8 mouse cellular contexts compared by ENCODE assay signal in the genomic region with DNA sequence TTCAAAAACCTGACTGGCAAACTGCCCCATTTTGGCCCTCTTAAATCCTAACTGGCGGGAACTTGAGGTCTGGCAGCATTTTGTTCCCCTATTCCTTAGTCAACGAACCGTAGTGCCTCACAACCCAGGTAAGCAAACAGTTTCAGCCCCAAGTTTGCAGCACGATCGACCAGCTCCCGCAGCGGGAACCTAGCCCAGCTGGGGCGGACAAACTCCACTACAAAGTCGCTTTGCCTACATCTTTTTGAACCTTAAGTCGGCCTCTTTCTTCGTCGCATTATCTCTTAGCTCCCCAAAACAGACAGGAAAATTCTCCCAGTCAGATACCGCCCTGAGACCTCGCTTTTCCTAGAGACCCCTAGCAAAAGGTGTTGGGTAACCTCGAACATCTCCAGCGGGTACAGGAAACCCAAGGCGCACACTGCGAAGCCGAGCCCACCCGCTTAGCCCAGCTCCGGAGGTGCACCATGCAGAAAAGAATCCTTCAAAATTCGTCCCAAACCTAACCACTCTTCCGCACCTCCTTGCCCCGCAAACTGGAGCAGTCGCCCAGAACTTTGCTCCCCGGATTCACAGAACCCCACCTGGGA. TPM values are rescaled to one million over a fixed set of nuclear protein-coding genes. Genes with fewer than 3 reads are reported as not detected.
A peak's percentile ranks its signal among the peaks of the same experiment; 100 is the strongest.
DNase-seq lines count a peak whose midpoint lies in the region; ATAC-seq and TF ChIP-seq lines count a peak whose summit lies in the region.

No protein-coding gene starts in this region.

- WGBS in forebrain, embryonic 15.5 days: under 1% methylated on average over 26 of the region's 26 CpGs
- WGBS in kidney, postnatal 0 days: under 1% methylated on average over 26 of the region's 26 CpGs

- H3K27me3 ChIP-seq in forebrain, embryonic 15.5 days: peaks cover 10% of the 10 kb centered on the region; the same call in 1 of the 2 replicates
- H3K27me3 ChIP-seq in kidney, postnatal 0 days (ENCODE audit: insufficient read depth, low read length): no peaks in the 10 kb centered on the region
- no peaks in the 10 kb centered on the region for H3K27me3 ChIP-seq in myocyte (ENCODE audit: control insufficient read depth, insufficient read depth, insufficient read length)

- TF ChIP-seq CTCF in kidney, postnatal 0 days (IDR thresholded peaks at IDR 0.05; ENCODE audit: low read depth): no peak

- peak overlapping the region; percentile 76 for H3K27ac ChIP-seq in ES-E14 (ENCODE audit: insufficient read depth, low read depth, low read length, poor library complexity, severe bottlenecking)
- peak overlapping the region; percentile 73 for H3K27ac ChIP-seq in forebrain, embryonic 15.5 days (replicated peaks)
- peak overlapping the region; percentile 93 for H3K27ac ChIP-seq in kidney, postnatal 0 days

- in situ Hi-C loops in ES-E14 (cut with MboI; ENCODE audit: low sequenced_read_pairs in 2 of 2, unreplicated experiment in 2 of 2): no loop called here

- H3K4me3 ChIP-seq in ES-E14 (ENCODE audit: insufficient read depth in 1 of 2, low read depth in 1 of 2, low read length in 2 of 2, poor library complexity in 1 of 2, severe bottlenecking in 1 of 2) (peak overlapping the region; percentile 90 to 92), myocyte (peak overlapping the region; percentile 100)
- peak overlapping the region; percentile 86 for H3K4me3 ChIP-seq in forebrain, embryonic 15.5 days
- H3K4me3 ChIP-seq in kidney, postnatal 0 days (replicated peaks; ENCODE audit: low read depth, low read length): peak overlapping the region; percentile 96

- H3K9ac ChIP-seq in ES-E14 (ENCODE audit: insufficient read depth, low read depth, low read length, poor library complexity, severe bottlenecking): peak overlapping the region; percentile 86
- H3K9ac ChIP-seq in forebrain, embryonic 15.5 days (replicated peaks): peak overlapping the region; percentile 57
- peak overlapping the region; percentile 98 for H3K9ac ChIP-seq in kidney, postnatal 0 days (ENCODE audit: low read depth, low read length)

- peak; percentile 26 to 27 for DNase-seq in adrenal gland, postnatal 36 days
- no peak for DNase-seq in adrenal gland, adult 8-10 months
- DNase-seq in ES-E14 (ENCODE audit: low read depth, low spot score): no peak
- peak; percentile 40 for DNase-seq in kidney, postnatal 0 days (ENCODE audit: low spot score)
- no peak for DNase-seq in layer of hippocampus, postnatal 10 days (ENCODE audit: low spot score in 2 of 2)
- DNase-seq in cerebellum, adult 11-12 months: no peak

- peaks cover 29% of the 10 kb centered on the region for H3K79me2 ChIP-seq in myocyte (ENCODE audit: control insufficient read depth, insufficient read depth)

- TF ChIP-seq POLR2A in myocyte (IDR thresholded peaks at IDR 0.05; ENCODE audit: insufficient read length, low read depth): peak; percentile 31

- no peaks in the 10 kb centered on the region for H3K9me3 ChIP-seq in ES-E14 (ENCODE audit: control insufficient read depth, insufficient read depth, low read depth, low read length)
- H3K9me3 ChIP-seq in forebrain, embryonic 15.5 days: no peaks in the 10 kb centered on the region
- no peaks in the 10 kb centered on the region for H3K9me3 ChIP-seq in kidney, postnatal 0 days (replicated peaks; ENCODE audit: low read length)

- H3K36me3 ChIP-seq in ES-E14 (ENCODE audit: control insufficient read depth, insufficient read depth, low read length, poor library complexity, severe bottlenecking): peaks cover 13% of the 10 kb centered on the region
- no peaks in the 10 kb centered on the region for H3K36me3 ChIP-seq in forebrain, embryonic 15.5 days
- H3K36me3 ChIP-seq in kidney, postnatal 0 days (ENCODE audit: insufficient read depth, low read length): peaks cover 13% of the 10 kb centered on the region
- H3K36me3 ChIP-seq in myocyte (ENCODE audit: control insufficient read depth, insufficient read depth): peaks cover 15% of the 10 kb centered on the region

- ATAC-seq in forebrain, embryonic 15.5 days (replicated peaks): no peak
- no peak for ATAC-seq in kidney, postnatal 0 days (replicated peaks; ENCODE audit: low FRiP score, low read depth)

- peaks cover 0 to 11% of the 10 kb centered on the region in 2 experiments; a peak in 2 of 4 replicates for H3K4me1 ChIP-seq in ES-E14 (ENCODE audit: control insufficient read depth in 2 of 2, insufficient read depth in 2 of 2, low read length in 2 of 2, poor library complexity in 1 of 2)
- peaks cover 64% of the 10 kb centered on the region for H3K4me1 ChIP-seq in forebrain, embryonic 15.5 days
- H3K4me1 ChIP-seq in kidney, postnatal 0 days (replicated peaks; ENCODE audit: insufficient read depth, low read length): 0 out of 2 replicates have a peak, but pooled peaks cover 8% of the 10 kb centered on the region

- peak overlapping the region; percentile 78 for H3ac ChIP-seq in myocyte (ENCODE audit: control insufficient read depth, insufficient read length)

- peak overlapping the region; percentile 82 for H3K4me2 ChIP-seq in forebrain, embryonic 15.5 days (replicated peaks)
- peak overlapping the region; percentile 85 for H3K4me2 ChIP-seq in kidney, postnatal 0 days (ENCODE audit: low read length)
- H3K4me2 ChIP-seq in myocyte (ENCODE audit: low read depth): peak overlapping the region; percentile 76

TF ChIP-seq in ES-E14, 5 proteins besides CTCF, POLR2A, EP300 and RAD21:
- TF ChIP-seq MAFK (IDR thresholded peaks at IDR 0.05; ENCODE audit: insufficient read depth, low read depth, low read length): no peak
- TF ChIP-seq ZNF384 (IDR thresholded peaks at IDR 0.05; ENCODE audit: low read depth, low read length): no peak
- TF ChIP-seq CHD2 (IDR thresholded peaks at IDR 0.05; ENCODE audit: low read depth, low read length): no peak
- TF ChIP-seq ZC3H11A (IDR thresholded peaks at IDR 0.05; ENCODE audit: borderline replicate concordance, low read depth, low read length): no peak
- TF ChIP-seq HCFC1 (IDR thresholded peaks at IDR 0.05; ENCODE audit: borderline replicate concordance, insufficient read depth, low read length): no peak

TF ChIP-seq in myocyte, 11 proteins besides CTCF, POLR2A, EP300 and RAD21:
- no peak for TF ChIP-seq POLR2AphosphoS2 (IDR thresholded peaks at IDR 0.05; ENCODE audit: insufficient read length, low read depth)
- TF ChIP-seq MYOG (IDR thresholded peaks at IDR 0.05; ENCODE audit: control insufficient read depth in 1 of 3, insufficient read depth in 1 of 3, insufficient read length in 2 of 3, low read depth in 2 of 3): no peak
- TF ChIP-seq REST (IDR thresholded peaks at IDR 0.05; ENCODE audit: insufficient read depth, insufficient read length): no peak
- no peak for TF ChIP-seq TCF3 (IDR thresholded peaks at IDR 0.05; ENCODE audit: insufficient read length, low read depth)
- TF ChIP-seq CEBPB (IDR thresholded peaks at IDR 0.05; ENCODE audit: insufficient read depth, poor library complexity, severe bottlenecking): no peak
- no peak for TF ChIP-seq E2F4 (IDR thresholded peaks at IDR 0.05; ENCODE audit: insufficient read depth)
- TF ChIP-seq MAX (IDR thresholded peaks at IDR 0.05; ENCODE audit: low read depth): no peak
- TF ChIP-seq SRF (IDR thresholded peaks at IDR 0.05; ENCODE audit: control insufficient read depth, insufficient read length, low read depth): no peak
- TF ChIP-seq TCF12 (IDR thresholded peaks at IDR 0.05; ENCODE audit: insufficient read depth, poor library complexity, severe bottlenecking): no peak
- TF ChIP-seq USF1 (IDR thresholded peaks at IDR 0.05; ENCODE audit: low read depth): no peak
- no peak for TF ChIP-seq MYOD1 (IDR thresholded peaks at IDR 0.05; ENCODE audit: control insufficient read depth in 1 of 3, insufficient read length in 2 of 3, low read depth in 2 of 3)
TF ChIP-seq in myocyte: peak in this region for 0.

RNA-seq across cellular contexts. Expression of gene Zfp36l1, which starts 0.6 kb away (rescaled TPM):
- 100 to 1,000 TPM; 230 to 283 TPM for total RNA-seq in adrenal gland, postnatal 36 days (2021)
- 100 to 1,000 TPM; 257 to 328 (median 289) TPM for total RNA-seq in adrenal gland, adult 8-10 months (2022)
- total RNA-seq in ES-E14 (2012; rRNA removed): 19.4 and 19.8 TPM in 2 replicates
- polyA plus RNA-seq in forebrain, embryonic 15.5 days (2015; fragmentation: Nextera tagmentation; extraction: Ambion mirVana): 28.2 and 35.3 TPM in 2 replicates
- polyA plus RNA-seq in kidney, postnatal 0 days (2015; fragmentation: Nextera tagmentation; extraction: Ambion mirVana): 141 and 160 TPM in 2 replicates
- polyA plus RNA-seq in myocyte (2012; fragmentation: generic; extraction: Trizol): 35.7 TPM
- total RNA-seq in layer of hippocampus, postnatal 10 days (2021): 10 to 100 TPM; 46.9 to 54.7 TPM

Comparison
In these comparisons a context has a peak if more than half of its experiments do, and no peak if none do; other contexts are left out.
1. DNase-seq: peak in adrenal gland, postnatal 36 days (2 of 2) and kidney, postnatal 0 days (single experiment); none in adrenal gland, adult 8-10 months (single experiment), ES-E14 (single experiment), layer of hippocampus, postnatal 10 days (0 of 2) and cerebellum, adult 11-12 months (single experiment).
2. RNA of gene Zfp36l1, which starts 0.6 kb away (total RNA-seq): 257 to 328 TPM in adrenal gland, adult 8-10 months and 230 to 283 TPM in adrenal gland, postnatal 36 days; 46.9 to 54.7 TPM in layer of hippocampus, postnatal 10 days and 19.4 to 19.8 TPM in ES-E14; every median in the first group is over 4 times any median in the second.
3. Peak in every context shown above with its lines, with median percentiles within 50 percentile points of each other: H3K27ac ChIP-seq, H3K4me3 ChIP-seq, H3K9ac ChIP-seq and H3K4me2 ChIP-seq.